Mouse (Mus musculus) MEL (cell line): ENCODE measurements around the gene Tor1a. TPM values are rescaled to one million over a fixed set of nuclear protein-coding genes. Genes with fewer than 3 reads are reported as not detected.

Experiments used
- DNase-seq: peaks from one replicate; pipeline ENCODE4 v3.0.0; 2011; ENCODE audit warnings: low read depth, low spot score
- H3K27ac ChIP-seq: 2 replicates; pipeline ENCODE4 v1.5.1; 2012; ENCODE audit warnings: low read depth, mild to moderate bottlenecking, control low read depth, low read length, moderate library complexity; ENCODE audit not compliant: control insufficient read depth
- H3K27me3 ChIP-seq, 2 experiments: fragments of 150-350 bp in 1 of 2; sonication (generic) in 1 of 2; 2 replicates each; pipeline ENCODE4 v1.6.1; 2012; ENCODE audit warnings: low read length in 2 of 2, mild to moderate bottlenecking in 2 of 2, improper control_type of control experiment in 1 of 2, moderate library complexity in 1 of 2; ENCODE audit not compliant: insufficient read depth in 2 of 2, control insufficient read depth in 1 of 2
- H3K36me3 ChIP-seq, 2 experiments: 2 replicates each; pipeline ENCODE4 v1.6.1; 2012 to 2014; ENCODE audit warnings: low read length in 2 of 2, improper control_type of control experiment in 1 of 2, inconsistent platforms in 1 of 2, mild to moderate bottlenecking in 1 of 2; ENCODE audit not compliant: insufficient read depth in 2 of 2, control insufficient read depth in 1 of 2
- H3K4me1 ChIP-seq, 2 experiments: fragments of 150-350 bp in 1 of 2; sonication (generic) in 1 of 2; 2 replicates each; pipeline ENCODE4 v1.6.1; 2012; ENCODE audit warnings: low read length in 2 of 2, improper control_type of control experiment in 1 of 2, mild to moderate bottlenecking in 1 of 2; ENCODE audit not compliant: insufficient read depth in 2 of 2, control insufficient read depth in 1 of 2
- H3K4me3 ChIP-seq, 2 experiments: fragments of 150-350 bp in 1 of 2; sonication (generic) in 1 of 2; 2 replicates each; pipeline ENCODE4 v1.5.1; 2012; ENCODE audit warnings: low read depth in 2 of 2, low read length in 2 of 2, mild to moderate bottlenecking in 2 of 2, moderate library complexity in 2 of 2, control low read depth in 1 of 2, improper control_type of control experiment in 1 of 2; ENCODE audit not compliant: control insufficient read depth in 1 of 2, insufficient read depth in 1 of 2
- H3K79me2 ChIP-seq: 2 replicates; pipeline ENCODE4 v1.6.1; 2012; ENCODE audit warnings: mild to moderate bottlenecking, low read length, moderate library complexity; ENCODE audit not compliant: control insufficient read depth, poor library complexity, insufficient read depth
- H3K9ac ChIP-seq: 2 replicates; pipeline ENCODE4 v1.6.1; 2012; ENCODE audit warnings: low read depth, mild to moderate bottlenecking, control low read depth, low read length, moderate library complexity; ENCODE audit not compliant: control insufficient read depth, poor library complexity, severe bottlenecking
- H3K9me3 ChIP-seq: fragments of 150-350 bp; sonication (generic); replicated peaks from 2 replicates; pipeline ENCODE4 v1.6.1; 2012; ENCODE audit warnings: mild to moderate bottlenecking, low read length, improper control_type of control experiment, moderate library complexity; ENCODE audit not compliant: insufficient read depth
- CHD1 ChIP-seq: IDR thresholded peaks from 2 replicates; pipeline ENCODE4 v1.6.1; 2012; ENCODE audit warnings: low read depth, mild to moderate bottlenecking, inconsistent platforms, low read length, improper control_type of control experiment
- CTCF ChIP-seq, 3 experiments: IDR thresholded peaks in 2 of 3; conservative IDR thresholded peaks in 1 of 3; 2 replicates each; pipeline ENCODE4 v1.5.1; 2011 to 2012; ENCODE audit warnings: low read length in 3 of 3, low read depth in 2 of 3, mild to moderate bottlenecking in 2 of 3, improper control_type of control experiment in 1 of 3, inconsistent platforms in 1 of 3, mixed read lengths in 1 of 3, moderate library complexity in 1 of 3; ENCODE audit not compliant: control insufficient read depth in 1 of 3, insufficient read depth in 1 of 3, poor library complexity in 1 of 3, severe bottlenecking in 1 of 3
- E2F4 ChIP-seq: IDR thresholded peaks from 2 replicates; pipeline ENCODE4 v1.6.1; 2011; ENCODE audit warnings: low read depth, low read length, improper control_type of control experiment, borderline replicate concordance
- ELF1 ChIP-seq: IDR thresholded peaks from 2 replicates; pipeline ENCODE4 v1.6.1; 2014; ENCODE audit warnings: low read depth, mild to moderate bottlenecking, inconsistent platforms, low read length, improper control_type of control experiment, moderate library complexity
- EP300 ChIP-seq, 2 experiments: IDR thresholded peaks; 2 replicates each; pipeline ENCODE4 v1.6.1; 2011; ENCODE audit warnings: improper control_type of control experiment in 2 of 2, low read length in 2 of 2, low read depth in 1 of 2, mild to moderate bottlenecking in 1 of 2
- ETS1 ChIP-seq: IDR thresholded peaks from 2 replicates; pipeline ENCODE4 v1.6.1; 2012; ENCODE audit warnings: low read depth, mild to moderate bottlenecking, inconsistent platforms, low read length, improper control_type of control experiment, moderate library complexity
- GABPA ChIP-seq: IDR thresholded peaks from 2 replicates; pipeline ENCODE4 v1.6.1; 2012; ENCODE audit warnings: low read depth, mild to moderate bottlenecking, inconsistent platforms, low read length, improper control_type of control experiment, moderate library complexity
- HCFC1 ChIP-seq: IDR thresholded peaks from 2 replicates; pipeline ENCODE4 v1.6.1; 2012; ENCODE audit warnings: low read depth, mild to moderate bottlenecking, inconsistent platforms, low read length, improper control_type of control experiment, moderate library complexity
- JUND ChIP-seq: IDR thresholded peaks from 2 replicates; pipeline ENCODE4 v1.6.1; 2011; ENCODE audit warnings: low read depth, mild to moderate bottlenecking, improper control_type of control experiment, low read length
- KAT2A ChIP-seq: conservative IDR thresholded peaks from 2 replicates; pipeline ENCODE4 v1.6.1; 2012; ENCODE audit warnings: low read depth, low read length, improper control_type of control experiment, inconsistent platforms
- MAFK ChIP-seq: IDR thresholded peaks from 2 replicates; pipeline ENCODE4 v1.6.1; 2011; ENCODE audit warnings: low read depth, mild to moderate bottlenecking, low read length, improper control_type of control experiment, borderline replicate concordance
- MAX ChIP-seq: IDR thresholded peaks from 2 replicates; pipeline ENCODE4 v1.6.1; 2011; ENCODE audit warnings: low read length, improper control_type of control experiment
- MEF2A ChIP-seq: IDR thresholded peaks from 2 replicates; pipeline ENCODE4 v1.6.1; 2014; ENCODE audit warnings: low read depth, mild to moderate bottlenecking, inconsistent platforms, low read length, improper control_type of control experiment; ENCODE audit not compliant: poor library complexity, insufficient replicate concordance, severe bottlenecking; ENCODE audit errors: extremely low read depth
- MXI1 ChIP-seq: IDR thresholded peaks from 2 replicates; pipeline ENCODE4 v1.6.1; 2011; ENCODE audit warnings: mild to moderate bottlenecking, low read depth, low read length, improper control_type of control experiment
- MYC ChIP-seq: IDR thresholded peaks from 2 replicates; pipeline ENCODE4 v1.6.1; 2011; ENCODE audit warnings: low read depth, mild to moderate bottlenecking, low read length, improper control_type of control experiment, moderate library complexity
- NELFE ChIP-seq: IDR thresholded peaks from 2 replicates; pipeline ENCODE4 v1.6.1; 2011; ENCODE audit warnings: low read depth, low read length, improper control_type of control experiment
- NRF1 ChIP-seq: IDR thresholded peaks from 2 replicates; pipeline ENCODE4 v1.6.1; 2014; ENCODE audit warnings: low read depth, mild to moderate bottlenecking, inconsistent platforms, low read length, improper control_type of control experiment, moderate library complexity; ENCODE audit not compliant: poor library complexity, insufficient read depth, severe bottlenecking
- RAD21 ChIP-seq: IDR thresholded peaks from 2 replicates; pipeline ENCODE4 v1.6.1; 2011; ENCODE audit warnings: mild to moderate bottlenecking, low read depth, low read length, improper control_type of control experiment
- RCOR1 ChIP-seq: IDR thresholded peaks from 2 replicates; pipeline ENCODE4 v1.6.1; 2012; ENCODE audit warnings: low read depth, mild to moderate bottlenecking, inconsistent platforms, low read length, improper control_type of control experiment
- SIN3A ChIP-seq: IDR thresholded peaks from 2 replicates; pipeline ENCODE4 v1.6.1; 2012; ENCODE audit warnings: low read length, improper control_type of control experiment, inconsistent platforms
- SMC3 ChIP-seq: IDR thresholded peaks from 2 replicates; pipeline ENCODE4 v1.6.1; 2011; ENCODE audit warnings: low read depth, low read length, improper control_type of control experiment
- TAL1 ChIP-seq: IDR thresholded peaks from 2 replicates; pipeline ENCODE4 v1.6.1; 2012; ENCODE audit warnings: mild to moderate bottlenecking, inconsistent platforms, low read length, moderate library complexity, mixed read lengths
- TBP ChIP-seq: IDR thresholded peaks from 2 replicates; pipeline ENCODE4 v1.8.0; 2011; ENCODE audit warnings: low read depth, low read length, improper control_type of control experiment
- TCF12 ChIP-seq: IDR thresholded peaks from 2 replicates; pipeline ENCODE4 v1.6.1; 2014; ENCODE audit warnings: low read depth, mild to moderate bottlenecking, inconsistent platforms, low read length, improper control_type of control experiment, moderate library complexity
- UBTF ChIP-seq: IDR thresholded peaks from 2 replicates; pipeline ENCODE4 v1.6.1; 2012; ENCODE audit warnings: low read depth, mild to moderate bottlenecking, inconsistent platforms, low read length, improper control_type of control experiment, moderate library complexity, borderline replicate concordance; ENCODE audit not compliant: insufficient read depth
- USF1 ChIP-seq: IDR thresholded peaks from 2 replicates; pipeline ENCODE4 v1.6.1; 2014; ENCODE audit warnings: low read depth, mild to moderate bottlenecking, inconsistent platforms, low read length, improper control_type of control experiment, moderate library complexity
- USF2 ChIP-seq, 2 experiments: IDR thresholded peaks; 2 replicates each; pipeline ENCODE4 v1.6.1; 2011 to 2012; ENCODE audit warnings: improper control_type of control experiment in 2 of 2, low read length in 2 of 2, borderline replicate concordance in 1 of 2, inconsistent platforms in 1 of 2, low read depth in 1 of 2, mild to moderate bottlenecking in 1 of 2; ENCODE audit not compliant: insufficient read depth in 1 of 2
- ZKSCAN1 ChIP-seq: IDR thresholded peaks from 2 replicates; pipeline ENCODE4 v1.6.1; 2012; ENCODE audit warnings: low read depth, mild to moderate bottlenecking, inconsistent platforms, low read length, improper control_type of control experiment, moderate library complexity
- ZNF384 ChIP-seq: IDR thresholded peaks from 2 replicates; pipeline ENCODE4 v1.6.1; 2012; ENCODE audit warnings: low read depth, mild to moderate bottlenecking, inconsistent platforms, low read length, improper control_type of control experiment
- polyA plus RNA-seq, 2 experiments: library from polyadenylated mRNA; stranded (reverse) in 1 of 2; unstranded in 1 of 2; fragments of >175 nt in 1 of 2; fragments of >200 nt in 1 of 2; gene quantifications; 2 replicates each; pipeline versions ENCODE4 v1.2.1 to v1.2.4; 2012; ENCODE audit warnings: low replicate concordance in 2 of 2, low read depth in 1 of 2; ENCODE audit not compliant: insufficient read length in 2 of 2, insufficient read depth in 1 of 2, missing spikeins in 1 of 2
- total RNA-seq: library from RNA; depleted of rRNA; stranded (reverse); fragments of 300-350 nt; gene quantifications from 2 replicates; pipeline ENCODE4 v1.2.3, GENCODE M21; 2012

The Tor1a gene
- total and polyA plus RNA-seq, 3 experiments = 55.6 to 60.1 TPM; not detected in 1

GRCm38 (mm10) chr2:30936808-30937207 is 30.9 kb downstream of the Tor1a start:
- H3K79me2 ChIP-seq = no peaks in the 10 kb centered on the region; the same call in 1 of the 2 replicates
- no peaks in the 10 kb centered on the region for H3K27me3 ChIP-seq
- no peak for TF ChIP-seq EP300 (IDR thresholded peaks at IDR 0.05; ENCODE audit: low read depth in 1 of 2, low read length in 2 of 2)
- no peak for TF ChIP-seq ETS1
- TF ChIP-seq JUND = no peak
- no peak for TF ChIP-seq ELF1
- no peak for TF ChIP-seq MAFK
- TF ChIP-seq KAT2A = no peak
- TF ChIP-seq MXI1 = no peak
- TF ChIP-seq SMC3 = no peak
- no peak for TF ChIP-seq MEF2A
- H3K4me3 ChIP-seq = no peak overlapping the region
- H3K27ac ChIP-seq = no peak overlapping the region
- H3K36me3 ChIP-seq = peaks cover 0 to 5% of the 10 kb centered on the region in 2 experiments; a peak in 1 of 4 replicates
- H3K9me3 ChIP-seq = no peaks in the 10 kb centered on the region
- peaks cover 0 to 1% of the 10 kb centered on the region in 2 experiments; a peak in 2 of 4 replicates for H3K4me1 ChIP-seq
- no peak overlapping the region for H3K9ac ChIP-seq
- no peak for DNase-seq

- Histone ChIP-seq H3K9ac (no peak overlapping the region), H3K4me1 (0 out of 4 replicates have a peak, but pooled peaks cover 0 to 3% of the 10 kb centered on the region in 2 experiments), H3K4me3 (no peak overlapping the region), H3K27me3 (no peaks in the 10 kb centered on the region), H3K36me3 (no peaks in the 10 kb centered on the region), H3K79me2 (no peaks in the 10 kb centered on the region; the same call in 1 of the 2 replicates), H3K27ac (no peak overlapping the region), H3K9me3 (no peaks in the 10 kb centered on the region)
- DNase-seq = peak; percentile 81
- TF ChIP-seq UBTF = no peak
- TF ChIP-seq GABPA = no peak
- TF ChIP-seq SMC3 = peak; percentile 60
- TF ChIP-seq TAL1 = no peak
- TF ChIP-seq MAX = no peak
- no peak for TF ChIP-seq EP300 (IDR thresholded peaks at IDR 0.05; ENCODE audit: low read depth in 1 of 2, low read length in 2 of 2)
- no peak for TF ChIP-seq ZNF384
- no peak for TF ChIP-seq KAT2A
- TF ChIP-seq CTCF (IDR thresholded peaks at IDR 0.05 in 2 of 3, conservative IDR thresholded peaks at IDR 0.05 in 1 of 3; ENCODE audit: control insufficient read depth in 1 of 3, insufficient read depth in 1 of 3, low read depth in 2 of 3, low read length in 3 of 3, poor library complexity in 1 of 3, severe bottlenecking in 1 of 3) = peak; percentile 85 to 93 (median 85)
- peak; percentile 55; the same call in 1 of the 2 replicates for TF ChIP-seq TBP
- TF ChIP-seq MAFK = no peak
- no peak for TF ChIP-seq USF1
- no peak for TF ChIP-seq MEF2A
- no peak for TF ChIP-seq E2F4
- no peak for TF ChIP-seq HCFC1
- TF ChIP-seq RCOR1 = no peak
- no peak for TF ChIP-seq NRF1
- no peak for TF ChIP-seq USF2 (IDR thresholded peaks at IDR 0.05; ENCODE audit: borderline replicate concordance in 1 of 2, insufficient read depth in 1 of 2, low read depth in 1 of 2, low read length in 2 of 2)
- no peak for TF ChIP-seq TCF12
- no peak for TF ChIP-seq ZKSCAN1
- TF ChIP-seq SIN3A = 0 out of 2 replicates have a peak, but pooled peaks have one; percentile 30
- peak; percentile 76 for TF ChIP-seq RAD21
- no peak for TF ChIP-seq JUND
- TF ChIP-seq CHD1 = no peak
- TF ChIP-seq NELFE = no peak
- TF ChIP-seq MYC = peak; percentile 76; the same call in 1 of the 2 replicates
These were observed 33.7 kb downstream of the Tor1a start for GRCm38 (mm10) chr2:30933917-30934450.
